Mouse (Mus musculus) testis, postnatal 10 days (tissue): ENCODE results near the gene Haspin.

ENCODE experiments used
- DNase-seq: peaks from one replicate; pipeline ENCODE4 v3.0.0; 2021; ENCODE audit warnings: low spot score

Haspin gene

DNA sequence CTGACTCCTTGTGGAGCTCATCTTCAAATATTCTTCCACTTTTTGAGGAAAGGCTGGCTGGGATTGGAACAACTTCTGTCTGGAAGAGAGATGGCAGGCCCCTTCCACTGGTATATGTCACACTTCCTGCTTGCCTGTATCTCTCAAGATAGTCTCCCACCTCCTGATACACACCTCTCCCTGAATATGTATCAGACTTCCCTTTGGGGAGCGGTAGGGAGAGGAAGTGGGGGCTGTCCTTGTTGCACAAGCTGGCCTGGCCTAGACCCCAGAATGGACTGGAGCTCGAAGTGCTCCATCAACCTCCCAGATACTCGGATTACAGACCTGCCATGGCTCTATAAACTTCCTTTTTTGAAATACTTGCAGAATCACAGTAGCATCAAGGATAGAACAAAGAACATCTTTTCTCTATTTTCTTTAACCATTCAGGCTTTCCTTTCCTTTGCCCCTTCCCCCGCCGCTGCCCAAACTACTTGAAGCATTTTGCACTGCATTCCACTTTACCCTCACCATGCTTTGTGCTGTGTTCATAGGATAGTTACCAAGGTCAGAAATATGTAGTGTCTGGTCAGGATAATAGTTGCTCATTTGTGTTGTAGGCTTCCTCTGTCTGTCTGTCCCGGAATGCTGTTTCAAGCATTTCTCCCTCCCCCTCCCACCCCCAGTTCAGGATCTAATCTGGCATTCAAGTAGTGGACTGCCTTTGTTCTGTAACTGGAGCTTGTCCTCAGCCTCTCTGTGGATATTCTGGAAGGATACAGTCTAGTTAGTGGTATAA, 50.2 kb downstream of the Haspin start:
- DNase-seq, result no peak
